12 mouse cellular contexts compared by ENCODE assay signal in the genomic region with DNA sequence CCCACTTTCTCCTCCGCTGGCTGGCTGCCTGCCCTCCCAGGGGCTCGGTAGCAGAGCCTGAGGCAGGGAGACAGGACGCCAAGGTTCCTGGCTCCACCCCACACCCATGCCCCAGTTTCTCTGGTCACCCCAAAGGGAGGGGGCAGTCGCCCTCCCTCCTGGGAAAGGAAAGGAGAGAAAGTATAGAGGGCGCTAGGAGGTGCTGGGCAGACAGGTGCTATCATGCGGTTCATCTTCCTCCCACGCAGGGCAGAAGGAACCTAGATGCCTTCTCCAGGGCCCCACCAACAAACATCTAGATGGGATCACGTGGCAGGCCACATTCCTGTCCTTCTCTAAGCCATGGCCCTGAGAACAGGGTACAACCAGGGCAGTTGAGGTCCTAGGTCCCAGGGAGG. TPM values are rescaled to one million over a fixed set of nuclear protein-coding genes. Genes with fewer than 3 reads are reported as not detected.
DNase-seq lines count a peak whose midpoint lies in the region; ATAC-seq and TF ChIP-seq lines count a peak whose summit lies in the region.
"Had no signal": no experiment of that assay in that cellular context is flagged by ENCODE, and none has a peak within 500 bp of the region (broad histone marks: within the 10 kb centered on the region; RNA-seq: fewer than 3 reads in every experiment).

No protein-coding gene starts in this region.

- peaks cover 29% of the 10 kb centered on the region for H3K36me3 ChIP-seq in embryonic facial prominence, embryonic 13.5 days
- peaks cover 35% of the 10 kb centered on the region for H3K36me3 ChIP-seq in embryonic facial prominence, embryonic 10.5 days (replicated peaks)
- H3K36me3 ChIP-seq in liver, adult 2 months (ENCODE audit: control insufficient read depth, insufficient read depth, low read length): no peaks in the 10 kb centered on the region
- H3K36me3 ChIP-seq in liver, embryonic 12.5 days: no peaks in the 10 kb centered on the region
- H3K36me3 ChIP-seq in kidney, embryonic 15.5 days: peaks cover 3% of the 10 kb centered on the region; the same call in 1 of the 2 replicates
- peaks cover 7% of the 10 kb centered on the region; the same call in 1 of the 2 replicates for H3K36me3 ChIP-seq in intestine, postnatal 0 days (ENCODE audit: control insufficient read depth, insufficient read depth)
- H3K36me3 ChIP-seq: liver, embryonic 13.5 days had no signal

- ATAC-seq in embryonic facial prominence, embryonic 13.5 days (ENCODE audit: insufficient number of reproducible peaks, insufficient read depth, low FRiP score, low TSS enrichment, low read depth): no peak
- ATAC-seq in liver, embryonic 12.5 days: no peak
- no peak for ATAC-seq in kidney, embryonic 15.5 days (replicated peaks; ENCODE audit: low FRiP score)
- no peak for ATAC-seq in intestine, postnatal 0 days

- no peak overlapping the region for H3K9ac ChIP-seq in embryonic facial prominence, embryonic 13.5 days
- no peak overlapping the region for H3K9ac ChIP-seq in liver, adult 2 months (ENCODE audit: low read depth, low read length)
- no peak overlapping the region for H3K9ac ChIP-seq in liver, embryonic 12.5 days
- peak overlapping the region; percentile 5; the same call in 1 of the 2 replicates for H3K9ac ChIP-seq in kidney, embryonic 15.5 days
- H3K9ac ChIP-seq in intestine, postnatal 0 days (ENCODE audit: low read depth, low read length): no peak overlapping the region
- H3K9ac ChIP-seq: liver, embryonic 13.5 days had no signal

- peaks cover 85% of the 10 kb centered on the region for H3K4me1 ChIP-seq in embryonic facial prominence, embryonic 13.5 days
- peaks cover 88% of the 10 kb centered on the region for H3K4me1 ChIP-seq in embryonic facial prominence, embryonic 10.5 days
- peaks cover 48% of the 10 kb centered on the region for H3K4me1 ChIP-seq in liver, adult 2 months (ENCODE audit: control insufficient read depth, insufficient read depth, low read length)
- peaks cover 85% of the 10 kb centered on the region for H3K4me1 ChIP-seq in liver, embryonic 12.5 days
- peaks cover 56% of the 10 kb centered on the region for H3K4me1 ChIP-seq in bone marrow macrophage, adult 2 months (ENCODE audit: control insufficient read depth, insufficient read depth, low read length)
- peaks cover 87% of the 10 kb centered on the region for H3K4me1 ChIP-seq in kidney, embryonic 15.5 days
- H3K4me1 ChIP-seq in intestine, postnatal 0 days (replicated peaks; ENCODE audit: control insufficient read depth, insufficient read depth, low read length): peaks cover 29% of the 10 kb centered on the region

- no peak overlapping the region for H3K4me2 ChIP-seq in embryonic facial prominence, embryonic 13.5 days
- H3K4me2 ChIP-seq in liver, embryonic 12.5 days: no peak overlapping the region
- no peak overlapping the region for H3K4me2 ChIP-seq in kidney, embryonic 15.5 days
- no peak overlapping the region for H3K4me2 ChIP-seq in intestine, postnatal 0 days (replicated peaks; ENCODE audit: low read depth)
- H3K4me2 ChIP-seq: liver, embryonic 13.5 days had no signal

- TF ChIP-seq CTCF in liver, adult 2 months (IDR thresholded peaks at IDR 0.05; ENCODE audit: low read depth, low read length): no peak
- TF ChIP-seq CTCF in bone marrow macrophage, adult 2 months (IDR thresholded peaks at IDR 0.05; ENCODE audit: low read depth, low read length): no peak
- TF ChIP-seq CTCF in intestine, postnatal 0 days (IDR thresholded peaks at IDR 0.05; ENCODE audit: low read depth): no peak

- H3K27ac ChIP-seq in embryonic facial prominence, embryonic 13.5 days: 0 out of 2 replicates have a peak overlapping the region, but pooled peaks have one; percentile 33
- no peak overlapping the region for H3K27ac ChIP-seq in embryonic facial prominence, embryonic 10.5 days (replicated peaks)
- peak overlapping the region; percentile 29 for H3K27ac ChIP-seq in liver, adult 2 months (replicated peaks; ENCODE audit: insufficient read depth, low read depth, low read length)
- H3K27ac ChIP-seq in liver, embryonic 12.5 days: no peak overlapping the region; the same call in 1 of the 2 replicates
- H3K27ac ChIP-seq in bone marrow macrophage, adult 2 months (ENCODE audit: insufficient read depth, low read depth, low read length): peak overlapping the region; percentile 44
- no peak overlapping the region for H3K27ac ChIP-seq in kidney, embryonic 15.5 days
- no peak overlapping the region for H3K27ac ChIP-seq in intestine, postnatal 0 days (ENCODE audit: low read depth, low read length)
- H3K27ac ChIP-seq: liver, embryonic 13.5 days had no signal

- H3K4me3 ChIP-seq in embryonic facial prominence, embryonic 13.5 days: no peak overlapping the region
- no peak overlapping the region for H3K4me3 ChIP-seq in embryonic facial prominence, embryonic 10.5 days
- H3K4me3 ChIP-seq in liver, adult 2 months (ENCODE audit: insufficient read depth, low read depth, low read length): no peak overlapping the region
- H3K4me3 ChIP-seq in liver, embryonic 12.5 days: no peak overlapping the region
- no peak overlapping the region for H3K4me3 ChIP-seq in bone marrow macrophage, adult 2 months (ENCODE audit: insufficient read depth, low read length)
- no peak overlapping the region for H3K4me3 ChIP-seq in kidney, embryonic 15.5 days (replicated peaks)
- H3K4me3 ChIP-seq in intestine, postnatal 0 days (ENCODE audit: low read depth, low read length): no peak overlapping the region
- H3K4me3 ChIP-seq: liver, embryonic 13.5 days had no signal

- 69% methylated on average over 8 of the region's 8 CpGs for WGBS in embryonic facial prominence, embryonic 13.5 days
- WGBS in embryonic facial prominence, embryonic 10.5 days: 77% methylated on average over 8 of the region's 8 CpGs
- 34% methylated on average over 8 of the region's 8 CpGs for WGBS in liver, adult 2 months
- WGBS in liver, embryonic 12.5 days (ENCODE audit: insufficient replicate concordance): 42% methylated on average over 8 of the region's 8 CpGs
- 53% methylated on average over 8 of the region's 8 CpGs for WGBS in kidney, embryonic 15.5 days
- 63% methylated on average over 8 of the region's 8 CpGs for WGBS in intestine, postnatal 0 days

- DNase-seq in embryonic facial prominence, embryonic 10.5 days (ENCODE audit: low spot score): no peak
- peak; percentile 78 for DNase-seq in liver, adult 2 months (ENCODE audit: extremely low read depth, low read depth, low spot score)
- DNase-seq in gastrocnemius, postnatal 4 days (ENCODE audit: low spot score in 2 of 2): no peak
- DNase-seq: liver, embryonic 13.5 days; midbrain, embryonic 14.5 days; thymus, adult 18-20 months had no signal

- H3K27me3 ChIP-seq in embryonic facial prominence, embryonic 13.5 days: no peaks in the 10 kb centered on the region
- H3K27me3 ChIP-seq in embryonic facial prominence, embryonic 10.5 days (replicated peaks; ENCODE audit: low read depth, poor library complexity, severe bottlenecking): peaks cover 36% of the 10 kb centered on the region
- H3K27me3 ChIP-seq in liver, adult 2 months (ENCODE audit: control insufficient read depth, insufficient read depth, low read length): no peaks in the 10 kb centered on the region
- peaks cover 37% of the 10 kb centered on the region for H3K27me3 ChIP-seq in liver, embryonic 12.5 days (replicated peaks)
- H3K27me3 ChIP-seq in kidney, embryonic 15.5 days: no peaks in the 10 kb centered on the region
- H3K27me3 ChIP-seq in intestine, postnatal 0 days (replicated peaks; ENCODE audit: control insufficient read depth, insufficient read depth, low read length): no peaks in the 10 kb centered on the region

- no peaks in the 10 kb centered on the region for H3K9me3 ChIP-seq in embryonic facial prominence, embryonic 13.5 days
- no peaks in the 10 kb centered on the region for H3K9me3 ChIP-seq in embryonic facial prominence, embryonic 10.5 days
- no peaks in the 10 kb centered on the region for H3K9me3 ChIP-seq in liver, embryonic 12.5 days (replicated peaks)
- no peaks in the 10 kb centered on the region for H3K9me3 ChIP-seq in kidney, embryonic 15.5 days (replicated peaks)
- no peaks in the 10 kb centered on the region for H3K9me3 ChIP-seq in intestine, postnatal 0 days (ENCODE audit: control insufficient read depth)
- H3K9me3 ChIP-seq: liver, embryonic 13.5 days had no signal

- no peak for TF ChIP-seq POLR2A in liver, adult 2 months (IDR thresholded peaks at IDR 0.05; ENCODE audit: extremely low read depth, insufficient read depth, low read length)
- TF ChIP-seq POLR2A in bone marrow macrophage, adult 2 months (IDR thresholded peaks at IDR 0.05; ENCODE audit: borderline replicate concordance, low read depth, low read length): no peak

- peaks cover 23% of the 10 kb centered on the region; the same call in 1 of the 2 replicates for H3K79me2 ChIP-seq in liver, adult 2 months (ENCODE audit: control insufficient read depth, insufficient read depth, low read length)

RNA-seq across cellular contexts. Expression of gene Hdac5, which starts 8.0 kb away (rescaled TPM):
- polyA plus RNA-seq in embryonic facial prominence, embryonic 13.5 days (2015; fragmentation: Nextera tagmentation; extraction: Ambion mirVana): 80.5 and 84.4 TPM in 2 replicates
- 49.6 and 52.9 TPM in 2 replicates for polyA plus RNA-seq in embryonic facial prominence, embryonic 10.5 days (2016; fragmentation: Nextera tagmentation; extraction: Ambion mirVana)
- total RNA-seq in liver, adult 2 months (2014; rRNA removed): 15.9 and 25.0 TPM in 2 replicates
- 38.2 and 60.5 TPM in 2 replicates for polyA plus RNA-seq in liver, adult 2 months (2012; rRNA removed)
- 21.7 and 23.1 TPM in 2 replicates for polyA plus RNA-seq in liver, embryonic 12.5 days (2016; fragmentation: Nextera tagmentation; extraction: Ambion mirVana)
- polyA plus RNA-seq in bone marrow macrophage, adult 2 months (2012; ENCODE audit: insufficient read depth, insufficient read length, missing spikeins): 96.3 and 116 TPM in 2 replicates
- 47.4 and 48.4 TPM in 2 replicates for polyA plus RNA-seq in kidney, embryonic 15.5 days (2015; fragmentation: Nextera tagmentation; extraction: Ambion mirVana)
- polyA plus RNA-seq in intestine, postnatal 0 days (2015; fragmentation: Nextera tagmentation; extraction: Ambion mirVana): 30.1 and 30.4 TPM in 2 replicates
- total RNA-seq in gastrocnemius, postnatal 4 days (2021): 100 to 1,000 TPM; 110 to 112 TPM

RNA-seq across cellular contexts. Expression of gene BC030867, which starts 26.7 kb away (rescaled TPM):
- polyA plus RNA-seq in embryonic facial prominence, embryonic 13.5 days (2015; fragmentation: Nextera tagmentation; extraction: Ambion mirVana): 18.3 and 19.7 TPM in 2 replicates
- polyA plus RNA-seq in embryonic facial prominence, embryonic 10.5 days (2016; fragmentation: Nextera tagmentation; extraction: Ambion mirVana): 30.1 and 32.4 TPM in 2 replicates
- 0.27 TPM in 1 of 2 replicates, not detected in the other for total RNA-seq in liver, adult 2 months (2014; rRNA removed)
- 0.20 and 0.38 TPM in 2 replicates for polyA plus RNA-seq in liver, adult 2 months (2012; rRNA removed)
- polyA plus RNA-seq in liver, embryonic 12.5 days (2016; fragmentation: Nextera tagmentation; extraction: Ambion mirVana): 19.5 and 19.7 TPM in 2 replicates
- polyA plus RNA-seq in bone marrow macrophage, adult 2 months (2012; ENCODE audit: insufficient read depth, insufficient read length, missing spikeins): 6.3 and 7.2 TPM in 2 replicates
- 18.1 and 22.2 TPM in 2 replicates for polyA plus RNA-seq in kidney, embryonic 15.5 days (2015; fragmentation: Nextera tagmentation; extraction: Ambion mirVana)
- 2.7 and 3.4 TPM in 2 replicates for polyA plus RNA-seq in intestine, postnatal 0 days (2015; fragmentation: Nextera tagmentation; extraction: Ambion mirVana)
- total RNA-seq in gastrocnemius, postnatal 4 days (2021): 1 to 10 TPM; 2.3 to 2.6 TPM
- total RNA-seq: gastrocnemius, postnatal 36 days had no signal

RNA-seq across cellular contexts. Expression of gene G6pc3, which starts 32.5 kb away (rescaled TPM):
- 27.6 and 28.3 TPM in 2 replicates for polyA plus RNA-seq in embryonic facial prominence, embryonic 13.5 days (2015; fragmentation: Nextera tagmentation; extraction: Ambion mirVana)
- 38.2 and 39.6 TPM in 2 replicates for polyA plus RNA-seq in embryonic facial prominence, embryonic 10.5 days (2016; fragmentation: Nextera tagmentation; extraction: Ambion mirVana)
- 2.8 and 3.6 TPM in 2 replicates for total RNA-seq in liver, adult 2 months (2014; rRNA removed)
- 17.1 and 25.9 TPM in 2 replicates for polyA plus RNA-seq in liver, adult 2 months (2012; rRNA removed)
- 18.0 and 19.7 TPM in 2 replicates for polyA plus RNA-seq in liver, embryonic 12.5 days (2016; fragmentation: Nextera tagmentation; extraction: Ambion mirVana)
- 20.1 and 28.3 TPM in 2 replicates for polyA plus RNA-seq in bone marrow macrophage, adult 2 months (2012; ENCODE audit: insufficient read depth, insufficient read length, missing spikeins)
- 39.7 and 43.4 TPM in 2 replicates for polyA plus RNA-seq in kidney, embryonic 15.5 days (2015; fragmentation: Nextera tagmentation; extraction: Ambion mirVana)
- polyA plus RNA-seq in intestine, postnatal 0 days (2015; fragmentation: Nextera tagmentation; extraction: Ambion mirVana): 20.4 and 21.1 TPM in 2 replicates
- total RNA-seq in gastrocnemius, postnatal 4 days (2021): 10 to 100 TPM; 28.1 to 32.0 TPM

RNA-seq across cellular contexts. Expression of gene Lsm12, which starts 36.9 kb away (rescaled TPM):
- 125 and 159 TPM in 2 replicates for polyA plus RNA-seq in embryonic facial prominence, embryonic 13.5 days (2015; fragmentation: Nextera tagmentation; extraction: Ambion mirVana)
- 145 and 155 TPM in 2 replicates for polyA plus RNA-seq in embryonic facial prominence, embryonic 10.5 days (2016; fragmentation: Nextera tagmentation; extraction: Ambion mirVana)
- total RNA-seq in liver, adult 2 months (2014; rRNA removed): 11.4 and 14.1 TPM in 2 replicates
- polyA plus RNA-seq in liver, adult 2 months (2012; rRNA removed): 24.3 and 24.5 TPM in 2 replicates
- polyA plus RNA-seq in liver, embryonic 12.5 days (2016; fragmentation: Nextera tagmentation; extraction: Ambion mirVana): 84.3 and 85.8 TPM in 2 replicates
- 43.3 and 47.7 TPM in 2 replicates for polyA plus RNA-seq in bone marrow macrophage, adult 2 months (2012; ENCODE audit: insufficient read depth, insufficient read length, missing spikeins)
- polyA plus RNA-seq in kidney, embryonic 15.5 days (2015; fragmentation: Nextera tagmentation; extraction: Ambion mirVana): 122 and 135 TPM in 2 replicates
- 103 and 107 TPM in 2 replicates for polyA plus RNA-seq in intestine, postnatal 0 days (2015; fragmentation: Nextera tagmentation; extraction: Ambion mirVana)
- 10 to 100 TPM; 75.1 to 78.3 TPM for total RNA-seq in gastrocnemius, postnatal 4 days (2021)

RNA-seq across cellular contexts. Expression of gene Asb16, which starts 46.6 kb away (rescaled TPM):
- polyA plus RNA-seq in embryonic facial prominence, embryonic 13.5 days (2015; fragmentation: Nextera tagmentation; extraction: Ambion mirVana): 0.11 and 0.18 TPM in 2 replicates
- polyA plus RNA-seq in embryonic facial prominence, embryonic 10.5 days (2016; fragmentation: Nextera tagmentation; extraction: Ambion mirVana): 0.09 and 0.10 TPM in 2 replicates
- total RNA-seq in liver, adult 2 months (2014; rRNA removed): 0.09 TPM in 1 of 2 replicates, not detected in the other
- polyA plus RNA-seq in liver, adult 2 months (2012; rRNA removed): 0.16 and 0.20 TPM in 2 replicates
- polyA plus RNA-seq in liver, embryonic 12.5 days (2016; fragmentation: Nextera tagmentation; extraction: Ambion mirVana): 0.05 TPM in 1 of 2 replicates, not detected in the other
- polyA plus RNA-seq in bone marrow macrophage, adult 2 months (2012; ENCODE audit: insufficient read depth, insufficient read length, missing spikeins): not detected in 2 replicates
- 0.10 and 0.13 TPM in 2 replicates for polyA plus RNA-seq in kidney, embryonic 15.5 days (2015; fragmentation: Nextera tagmentation; extraction: Ambion mirVana)
- 0.05 and 0.09 TPM in 2 replicates for polyA plus RNA-seq in intestine, postnatal 0 days (2015; fragmentation: Nextera tagmentation; extraction: Ambion mirVana)
- total RNA-seq in gastrocnemius, postnatal 4 days (2021): 10 to 100 TPM; 25.7 to 31.1 TPM

Comparison
In these comparisons a context has a peak if more than half of its experiments do, and no peak if none do; other contexts are left out.
1. H3K27ac ChIP-seq: peak in embryonic facial prominence, embryonic 13.5 days (single experiment), liver, adult 2 months (single experiment) and bone marrow macrophage, adult 2 months (single experiment); none in embryonic facial prominence, embryonic 10.5 days (single experiment), liver, embryonic 12.5 days (single experiment), kidney, embryonic 15.5 days (single experiment) and intestine, postnatal 0 days (single experiment).